Mouse (Mus musculus) kidney, embryonic 16.5 days (tissue): ENCODE measurements around the gene Khdrbs1. TPM values are rescaled to one million over a fixed set of nuclear protein-coding genes. Genes with fewer than 3 reads are reported as not detected.
"Not testable (repeated sequence)": the region's sequence is repeated elsewhere in the genome, so short reads cannot be mapped to it uniquely, and the experiment has no call there.

ENCODE experiments used
- ATAC-seq: fragments of 200-750 bp; cut with Nextera tagmentation; 2 replicates; pipeline ENCODE4 v1.8.0; 2017; ENCODE audit warnings: moderate TSS enrichment; ENCODE audit not compliant: low FRiP score, low TSS enrichment
- H3K27ac ChIP-seq: fragments of 300-500 bp; sonication (generic); 2 replicates; pipeline ENCODE4 v1.5.1; 2014; ENCODE audit warnings: low read length
- H3K27me3 ChIP-seq: fragments of 300-500 bp; sonication (generic); 2 replicates; pipeline ENCODE4 v1.6.1; 2014; ENCODE audit warnings: low read length, control low read depth, mixed read lengths; ENCODE audit not compliant: insufficient read depth
- H3K36me3 ChIP-seq: fragments of 300-500 bp; sonication (generic); 2 replicates; pipeline ENCODE4 v1.6.1; 2014; ENCODE audit warnings: low read length, control low read depth, mixed read lengths; ENCODE audit not compliant: insufficient read depth
- H3K4me1 ChIP-seq: fragments of 300-500 bp; sonication (generic); 2 replicates; pipeline ENCODE4 v1.6.1; 2014; ENCODE audit warnings: low read length, control low read depth, mixed read lengths; ENCODE audit not compliant: insufficient read depth
- H3K4me2 ChIP-seq: fragments of 300-500 bp; sonication (generic); replicated peaks from 2 replicates; pipeline ENCODE4 v1.6.1; 2014; ENCODE audit warnings: low read depth, low read length
- H3K4me3 ChIP-seq: fragments of 300-500 bp; sonication (generic); 2 replicates; pipeline ENCODE4 v1.5.1; 2014; ENCODE audit warnings: mild to moderate bottlenecking, low read length
- H3K9ac ChIP-seq: fragments of 300-500 bp; sonication (generic); replicated peaks from 2 replicates; pipeline ENCODE4 v1.6.1; 2014; ENCODE audit warnings: low read length
- H3K9me3 ChIP-seq: fragments of 300-500 bp; sonication (generic); 2 replicates; pipeline ENCODE4 v1.6.1; 2016; ENCODE audit warnings: low read length, control low read depth
- WGBS: fragments of 180-500 bp; shearing (Covaris S2); extraction: QIAGEN DNeasy Blood & Tissue Kit; methylation state at CpG from one replicate; pipeline ENCODE4 v1.1.7; 2014; 5-methylcytosine and 5-hydroxymethylcytosine counted together
- polyA plus RNA-seq: library from polyadenylated mRNA; unstranded; fragments of >200 nt; fragmentation: Nextera tagmentation; extraction: Ambion mirVana; gene quantifications from 2 replicates; pipeline ENCODE4 v1.2.1, GENCODE M21; 2015

Gene Khdrbs1
- polyA plus RNA-seq, 1 experiment from 2014 or later = 92.1 TPM

DNA sequence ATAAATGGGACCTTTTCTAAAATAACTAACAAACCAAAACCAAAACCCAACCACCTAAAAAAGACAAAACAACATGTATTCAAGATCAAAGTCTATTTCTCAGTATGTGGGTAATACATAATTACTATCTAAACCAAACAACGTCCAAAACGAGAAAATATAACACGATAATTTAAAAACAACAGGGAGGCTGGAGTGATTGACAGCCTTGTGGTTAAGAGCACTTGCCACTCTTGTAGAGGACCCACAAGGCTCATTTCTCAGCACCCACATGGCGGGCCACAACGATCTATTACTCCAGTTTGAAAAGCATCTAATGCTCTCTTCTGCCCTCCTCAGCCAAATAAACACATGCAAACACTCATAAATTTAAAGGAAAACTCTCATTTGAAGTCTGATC lies 10.7 kb downstream of the Khdrbs1 start:
- peaks cover 26% of the 10 kb centered on the region for H3K36me3 ChIP-seq
- WGBS = 85% methylated on average over 5 of the region's 5 CpGs

DNA sequence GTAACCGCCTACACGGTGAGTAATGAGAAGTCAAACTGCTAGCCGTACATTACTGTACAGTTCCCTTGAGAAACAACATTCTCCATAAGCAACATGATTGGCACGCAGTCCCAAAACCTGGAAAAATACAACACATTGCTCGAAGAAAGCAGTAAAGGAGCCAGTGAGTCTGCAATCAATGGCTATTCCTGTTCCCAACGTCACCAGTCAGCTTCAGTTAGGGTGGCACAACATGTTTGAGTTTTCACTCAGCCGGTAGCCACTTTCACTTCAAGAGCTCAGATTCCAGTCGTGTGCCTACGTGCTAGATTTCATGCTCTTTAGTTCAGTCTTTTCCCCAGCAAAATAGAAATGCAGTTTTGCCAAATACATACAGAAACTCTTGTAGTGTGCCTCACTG lies 25.8 kb downstream of the Khdrbs1 start:
- Histone ChIP-seq H3K27me3 (no peaks in the 10 kb centered on the region), H3K4me1 (no peaks in the 10 kb centered on the region), H3K36me3 (peaks cover 70% of the 10 kb centered on the region), H3K9me3 (no peaks in the 10 kb centered on the region), H3K27ac (no peak overlapping the region), H3K4me2 (no peak overlapping the region), H3K4me3 (no peak overlapping the region), H3K9ac (no peak overlapping the region)
- WGBS = 94% methylated on average over 9 of the region's 9 CpGs
- no peak for ATAC-seq

More for the DNA sequence above, 10.7 kb downstream of the Khdrbs1 start:
- H3K4me1 ChIP-seq = peaks cover 4% of the 10 kb centered on the region; the same call in 1 of the 2 replicates
- no peak overlapping the region for H3K4me3 ChIP-seq
- H3K9me3 ChIP-seq = no peaks in the 10 kb centered on the region
- ATAC-seq = no peak
- H3K27ac ChIP-seq = no peak overlapping the region
- H3K4me2 ChIP-seq = no peak overlapping the region
- no peaks in the 10 kb centered on the region for H3K27me3 ChIP-seq
- H3K9ac ChIP-seq = no peak overlapping the region

DNA sequence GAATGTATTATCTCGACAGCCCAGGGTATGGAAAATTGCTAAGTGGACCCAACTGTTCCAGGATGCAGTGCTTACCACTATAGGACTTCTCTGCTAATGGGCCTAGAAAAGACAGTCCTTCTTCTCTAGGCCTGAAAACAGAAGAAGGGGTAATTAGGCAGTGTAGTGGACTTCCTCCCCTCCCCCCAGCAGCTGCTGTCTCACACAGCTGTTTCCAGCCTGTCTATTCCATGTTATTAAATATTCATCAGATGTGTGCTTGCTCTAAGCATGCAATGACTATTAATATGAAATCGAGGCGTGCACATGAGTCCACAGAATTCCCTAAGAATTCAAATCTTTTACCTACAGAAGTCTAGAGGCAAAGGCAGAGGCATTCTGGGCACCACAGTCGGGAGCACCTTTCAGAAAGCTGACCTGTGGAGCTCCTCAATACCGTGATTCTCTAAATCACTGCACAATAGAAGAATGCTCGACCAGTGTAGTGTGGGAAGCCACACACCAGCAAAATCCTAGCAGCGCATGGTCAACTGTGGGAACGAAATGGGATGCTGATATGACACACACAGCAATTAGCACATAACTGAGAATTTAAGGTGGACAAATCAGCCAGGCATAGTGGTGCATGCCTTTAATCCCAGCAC lies 32.5 kb downstream of the Khdrbs1 start:
- H3K27ac ChIP-seq = no peak overlapping the region

DNA sequence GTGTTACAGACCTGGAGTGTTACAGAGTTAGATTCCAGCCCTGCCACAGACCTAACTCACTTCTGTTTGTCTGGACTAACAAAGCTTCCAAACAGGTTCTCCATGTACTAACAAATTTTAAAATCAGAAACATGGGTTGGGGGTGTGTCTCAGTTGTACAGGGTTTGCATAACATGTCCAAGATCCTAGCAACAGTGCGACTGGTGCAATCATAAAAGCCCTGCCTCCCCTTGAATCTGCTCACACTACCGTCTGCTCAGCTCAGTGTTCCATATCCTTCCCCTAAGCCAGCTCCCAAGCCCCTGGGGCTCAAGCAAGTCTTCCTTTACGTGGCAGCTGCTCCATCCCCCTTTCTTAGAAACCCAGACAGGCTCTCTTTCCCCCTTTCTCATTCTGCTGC lies 35.4 kb downstream of the Khdrbs1 start:
- WGBS = 70% methylated on average over 3 of the region's 3 CpGs
- H3K27me3 ChIP-seq = no peaks in the 10 kb centered on the region
- no peak overlapping the region for H3K9ac ChIP-seq
- H3K4me2 ChIP-seq = no peak overlapping the region
- peaks cover 59% of the 10 kb centered on the region for H3K36me3 ChIP-seq
- no peak overlapping the region for H3K4me3 ChIP-seq
- H3K27ac ChIP-seq = no peak overlapping the region
- no peaks in the 10 kb centered on the region for H3K9me3 ChIP-seq
- peaks cover 17% of the 10 kb centered on the region for H3K4me1 ChIP-seq
- no peak for ATAC-seq

More for the DNA sequence above, 32.5 kb downstream of the Khdrbs1 start:
- H3K4me1 ChIP-seq = no peaks in the 10 kb centered on the region
- H3K4me3 ChIP-seq = no peak overlapping the region
- H3K4me2 ChIP-seq = no peak overlapping the region
- H3K36me3 ChIP-seq = peaks cover 64% of the 10 kb centered on the region
- 86% methylated on average over 8 of the region's 8 CpGs for WGBS
- no peak overlapping the region for H3K9ac ChIP-seq
- no peaks in the 10 kb centered on the region for H3K9me3 ChIP-seq
- no peaks in the 10 kb centered on the region for H3K27me3 ChIP-seq
- no peak for ATAC-seq

DNA sequence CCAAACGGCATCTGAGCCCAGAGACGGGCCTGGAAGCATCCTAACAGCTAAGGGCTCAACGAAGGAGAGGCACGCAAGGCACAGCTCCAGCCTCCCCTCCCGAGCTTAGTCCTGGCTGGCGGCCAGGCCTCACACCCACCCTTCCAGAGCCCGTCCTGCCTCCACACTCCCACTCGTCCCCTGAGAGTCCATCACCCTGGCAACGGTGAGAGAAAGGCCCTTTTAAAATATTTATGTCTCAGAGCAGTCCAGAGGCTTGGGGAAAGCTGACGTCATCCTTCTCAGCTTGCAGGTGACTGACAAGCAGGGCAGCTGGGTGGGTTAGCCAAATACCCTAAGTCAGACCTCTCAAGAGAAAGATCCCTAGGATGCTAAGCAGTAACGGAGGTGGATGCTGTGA lies 39.6 kb downstream of the Khdrbs1 start:
- peaks cover 20% of the 10 kb centered on the region for H3K4me1 ChIP-seq
- WGBS = 7% methylated on average over 11 of the region's 11 CpGs
- ATAC-seq = peak; percentile 91
- H3K4me2 ChIP-seq = no peak overlapping the region; the same call in 1 of the 2 replicates
- H3K27ac ChIP-seq = peak overlapping the region; percentile 58
- peak overlapping the region; percentile 18; the same call in 1 of the 2 replicates for H3K9ac ChIP-seq
- no peaks in the 10 kb centered on the region for H3K27me3 ChIP-seq
- peaks cover 26% of the 10 kb centered on the region for H3K36me3 ChIP-seq
- H3K4me3 ChIP-seq = no peak overlapping the region
- H3K9me3 ChIP-seq = no peaks in the 10 kb centered on the region

DNA sequence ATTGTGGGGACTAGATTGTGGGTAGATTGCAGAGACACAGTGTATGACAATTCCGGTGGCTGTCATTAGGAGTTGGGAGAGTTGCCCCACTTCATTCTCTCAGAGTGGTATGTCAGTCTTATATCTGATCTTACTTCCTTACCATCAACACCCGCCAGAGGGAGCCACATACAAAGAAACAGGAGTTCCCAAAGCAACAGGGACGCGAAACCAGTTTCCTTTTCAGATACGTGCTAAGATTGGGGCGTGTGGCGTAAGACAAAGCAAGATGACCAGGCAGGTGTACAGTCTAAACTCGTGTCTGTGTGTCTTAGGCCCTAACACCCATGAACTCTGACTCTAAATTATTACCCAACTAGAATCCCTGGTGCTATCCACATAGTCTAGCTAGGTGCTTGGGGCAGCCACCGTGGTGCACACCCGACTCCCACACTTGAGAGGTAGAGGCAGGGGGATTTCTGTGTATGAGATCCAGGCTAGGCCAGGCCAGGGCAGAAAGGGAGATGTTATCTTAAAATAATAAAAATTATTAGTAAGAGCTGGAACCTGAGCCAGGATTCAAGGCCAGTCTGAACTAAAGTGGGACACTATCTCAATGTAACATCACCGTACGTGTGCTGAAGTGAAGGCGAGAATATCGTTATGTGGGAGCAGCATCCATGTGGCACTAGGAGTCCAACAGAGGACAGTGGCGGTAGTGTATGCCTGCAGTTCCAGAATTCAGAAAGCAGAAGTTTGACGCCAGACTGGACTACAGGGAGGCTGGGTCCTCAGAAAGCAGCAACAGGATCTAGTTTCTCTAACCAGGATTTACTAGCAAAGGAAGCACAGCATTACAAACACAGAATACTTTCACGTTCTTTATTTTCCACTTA lies 40.4 kb downstream of the Khdrbs1 start:
- H3K27me3 ChIP-seq = no peaks in the 10 kb centered on the region
- H3K4me2 ChIP-seq = peak overlapping the region; percentile 1; the same call in 1 of the 2 replicates
- H3K9me3 ChIP-seq = no peaks in the 10 kb centered on the region
- peak overlapping the region; percentile 58 for H3K27ac ChIP-seq
- WGBS = 36% methylated on average over 17 of the region's 17 CpGs
- ATAC-seq = peak; percentile 39; the same call in 1 of the 2 replicates
- H3K4me3 ChIP-seq = no peak overlapping the region
- no peak overlapping the region for H3K9ac ChIP-seq
- peaks cover 26% of the 10 kb centered on the region for H3K4me1 ChIP-seq
- peaks cover 26% of the 10 kb centered on the region for H3K36me3 ChIP-seq

DNA sequence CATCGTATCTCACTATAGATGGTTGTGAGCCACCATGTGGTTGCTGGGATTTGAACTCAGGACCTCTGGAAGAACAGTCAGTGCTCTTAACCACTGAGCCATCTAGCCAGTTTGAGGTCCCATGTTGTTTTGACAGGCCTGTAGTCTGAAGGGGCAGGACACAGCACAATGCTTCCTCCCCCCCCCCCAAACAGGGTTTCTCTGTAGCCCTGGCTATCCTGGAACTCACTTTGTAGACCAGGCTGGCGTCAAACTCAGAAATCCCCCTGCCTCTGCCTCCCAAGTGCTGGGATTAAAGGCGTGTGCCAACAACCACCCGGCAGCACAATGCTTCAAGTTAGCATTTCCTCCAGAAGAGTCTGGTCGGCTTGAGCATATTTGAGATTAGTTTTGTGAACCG lies 41.4 kb downstream of the Khdrbs1 start:
- not testable (repeated sequence) for H3K4me2 ChIP-seq, H3K9ac ChIP-seq, H3K27me3 ChIP-seq, ATAC-seq, H3K4me3 ChIP-seq, H3K9me3 ChIP-seq, H3K27ac ChIP-seq
- H3K36me3 ChIP-seq = peaks cover 22% of the 10 kb centered on the region
- WGBS = 91% methylated on average over 6 of the region's 6 CpGs
- H3K4me1 ChIP-seq = peaks cover 30% of the 10 kb centered on the region

DNA sequence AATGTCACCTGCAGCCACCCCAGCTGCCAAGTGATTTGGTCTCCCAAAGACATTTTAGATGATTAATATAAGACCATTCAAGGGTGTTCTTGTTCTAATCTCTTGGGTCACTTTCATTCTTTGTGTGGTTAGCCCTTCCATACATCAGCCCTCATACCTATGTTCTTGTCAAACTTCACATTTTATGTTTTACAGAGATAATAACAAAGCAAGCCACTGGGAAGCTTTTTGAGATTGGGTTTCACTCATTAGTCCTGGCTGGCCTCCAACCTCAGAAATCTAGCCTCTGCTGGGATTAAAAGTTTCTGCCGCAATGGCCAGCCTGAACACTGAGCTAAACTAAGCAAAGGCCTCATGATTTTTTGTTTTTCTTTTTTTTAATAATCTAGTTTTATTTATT lies 41.9 kb downstream of the Khdrbs1 start:
- Histone ChIP-seq H3K9ac (no peak overlapping the region), H3K36me3 (peaks cover 18% of the 10 kb centered on the region)
- 78% methylated on average over 1 of the region's 1 CpGs for WGBS

DNA sequence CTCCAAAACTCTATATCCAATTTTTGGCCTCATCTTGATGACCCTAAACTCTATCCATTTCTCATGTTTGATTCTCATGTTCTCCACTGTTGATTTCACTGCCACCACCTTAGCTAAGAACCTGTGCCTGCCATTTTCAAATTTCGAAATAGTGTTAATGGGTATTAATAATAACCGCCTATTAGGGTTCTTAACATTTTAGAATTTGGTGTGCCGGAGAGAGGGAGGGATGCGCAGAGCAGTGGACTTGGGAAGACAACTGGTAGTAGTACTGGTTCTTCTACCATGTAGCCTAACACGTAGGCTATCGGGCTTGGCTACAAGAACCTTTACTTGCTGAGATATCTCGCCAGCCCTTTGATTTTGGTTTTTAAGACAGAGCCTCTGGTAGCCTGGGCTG lies 44.9 kb downstream of the Khdrbs1 start:
- Histone ChIP-seq H3K9ac (peak overlapping the region; percentile 79), H3K4me2 (peak overlapping the region; percentile 81), H3K9me3 (no peaks in the 10 kb centered on the region), H3K4me3 (peak overlapping the region; percentile 82), H3K27ac (peak overlapping the region; percentile 80; the same call in 1 of the 2 replicates), H3K4me1 (peaks cover 24% of the 10 kb centered on the region), H3K27me3 (no peaks in the 10 kb centered on the region), H3K36me3 (peaks cover 14% of the 10 kb centered on the region)
- no peak for ATAC-seq
- 83% methylated on average over 7 of the region's 7 CpGs for WGBS

More for the DNA sequence above, 41.9 kb downstream of the Khdrbs1 start:
- Histone ChIP-seq H3K27me3 (no peaks in the 10 kb centered on the region), H3K4me2 (no peak overlapping the region), H3K4me3 (no peak overlapping the region), H3K9me3 (no peaks in the 10 kb centered on the region), H3K4me1 (peaks cover 34% of the 10 kb centered on the region), H3K27ac (no peak overlapping the region)
- no peak for ATAC-seq
